Mouse (Mus musculus) layer of hippocampus, postnatal 36 days (tissue): Measurements from ENCODE around the gene Oas1d. TPM values are rescaled to one million over a fixed set of nuclear protein-coding genes. Genes with fewer than 3 reads are reported as not detected.

Source experiments
- total RNA-seq, 2 experiments: library from RNA; stranded (reverse); gene quantifications; 2 replicates each; pipeline ENCODE4 v1.2.3; 2021

Gene Oas1d
- total RNA-seq, 2 experiments from 2014 or later: not detected

Other genes starting within 250 kb of the Oas1d start
- 10 to 100 TPM; 70.7 TPM for gene Dtx1, start 202.6 kb upstream of the Oas1d start, total RNA-seq
- gene Oas2, start 164.7 kb upstream of the Oas1d start, total RNA-seq: under 1 TPM in 1 of 2 experiments, not detected in 1; 0.30 TPM
- not detected for gene Oas3, start 136.9 kb upstream of the Oas1d start, total RNA-seq
- gene Oas1e, start 119.0 kb upstream of the Oas1d start, total RNA-seq: not detected
- under 1 TPM in 1 of 2 experiments, not detected in 1; 0.27 TPM for gene Oas1c, start 102.0 kb upstream of the Oas1d start, total RNA-seq
- not detected for gene Oas1f, start 67.2 kb upstream of the Oas1d start, total RNA-seq
- gene Oas1h, start 53.1 kb upstream of the Oas1d start, total RNA-seq: not detected
- not detected for gene Oas1g, start 26.9 kb upstream of the Oas1d start, total RNA-seq
- not detected for gene Oas1a, start 7.0 kb upstream of the Oas1d start, total RNA-seq
- 100 to 1,000 TPM; 207 to 220 TPM for gene Rph3a, start 95.6 kb downstream of the Oas1d start, total RNA-seq